Mouse (Mus musculus): ENCODE data around the gene Lamc1. TPM values are rescaled to one million over a fixed set of nuclear protein-coding genes. Genes with fewer than 3 reads are reported as not detected.
A peak's percentile ranks its signal among the peaks of the same experiment; 100 is the strongest.

Gene Lamc1
- total and polyA plus RNA-seq, 3 experiments, result 13.1 to 174 (median 32.4) TPM

- H3K4me3 ChIP-seq (ENCODE audit: control insufficient read depth in 1 of 2, insufficient read depth in 1 of 2, low read depth in 2 of 2, low read length in 2 of 2), result no peak overlapping the region
- H3K4me1 ChIP-seq (ENCODE audit: control insufficient read depth in 1 of 2, insufficient read depth in 2 of 2, low read length in 2 of 2), result peaks cover 0 to 4% of the 10 kb centered on the region in 2 experiments; a peak in 2 of 4 replicates
- no peaks in the 10 kb centered on the region for H3K9me3 ChIP-seq (replicated peaks; ENCODE audit: insufficient read depth, low read length)
- H3K27ac ChIP-seq (ENCODE audit: control insufficient read depth, low read depth, low read length), result no peak overlapping the region
- H3K9ac ChIP-seq (ENCODE audit: control insufficient read depth, low read depth, low read length, poor library complexity, severe bottlenecking), result no peak overlapping the region
- H3K79me2 ChIP-seq (ENCODE audit: control insufficient read depth, insufficient read depth, low read length, poor library complexity), result no peaks in the 10 kb centered on the region
- no peak for TF ChIP-seq CHD2 (IDR thresholded peaks at IDR 0.05; ENCODE audit: low read length)
- TF ChIP-seq MAX (IDR thresholded peaks at IDR 0.05; ENCODE audit: low read length), result no peak
- no peak for TF ChIP-seq SMC3 (IDR thresholded peaks at IDR 0.05; ENCODE audit: low read depth, low read length)
- TF ChIP-seq TBP (IDR thresholded peaks at IDR 0.05; ENCODE audit: low read depth, low read length), result no peak
- no peak for TF ChIP-seq MEF2A (IDR thresholded peaks at IDR 0.05; ENCODE audit: extremely low read depth, insufficient replicate concordance, low read depth, low read length, poor library complexity, severe bottlenecking)
- no peak for TF ChIP-seq POLR2A (IDR thresholded peaks at IDR 0.05; ENCODE audit: control insufficient read depth in 1 of 2, insufficient read depth in 1 of 2, low read depth in 1 of 2, low read length in 2 of 2, poor library complexity in 1 of 2)
- no peak for TF ChIP-seq RCOR1 (IDR thresholded peaks at IDR 0.05; ENCODE audit: low read depth, low read length)
- TF ChIP-seq MXI1 (IDR thresholded peaks at IDR 0.05; ENCODE audit: low read depth, low read length), result no peak
- no peak for TF ChIP-seq USF2 (IDR thresholded peaks at IDR 0.05; ENCODE audit: borderline replicate concordance in 1 of 2, insufficient read depth in 1 of 2, low read depth in 1 of 2, low read length in 2 of 2)
- TF ChIP-seq GABPA (IDR thresholded peaks at IDR 0.05; ENCODE audit: low read depth, low read length), result no peak
- no peak for TF ChIP-seq NRF1 (IDR thresholded peaks at IDR 0.05; ENCODE audit: insufficient read depth, low read depth, low read length, poor library complexity, severe bottlenecking)
- peak; percentile 24 for DNase-seq (ENCODE audit: low read depth, low spot score)
- no peaks in the 10 kb centered on the region for H3K27me3 ChIP-seq (ENCODE audit: control insufficient read depth in 1 of 2, insufficient read depth in 2 of 2, low read length in 2 of 2)
- peaks cover 0 to 15% of the 10 kb centered on the region in 2 experiments; a peak in 2 of 4 replicates for H3K36me3 ChIP-seq (ENCODE audit: control insufficient read depth in 1 of 2, insufficient read depth in 2 of 2, low read length in 2 of 2)
Observed at GRCm38 (mm10) chr1:153252540-153253210, 79.9 kb downstream of the Lamc1 start.

- H3K27me3 ChIP-seq (ENCODE audit: control insufficient read depth in 1 of 2, insufficient read depth in 2 of 2, low read length in 2 of 2), result no peaks in the 10 kb centered on the region
- no peak overlapping the region for H3K9ac ChIP-seq (ENCODE audit: control insufficient read depth, low read depth, low read length, poor library complexity, severe bottlenecking)
- no peak overlapping the region for H3K27ac ChIP-seq (ENCODE audit: control insufficient read depth, low read depth, low read length)
- peaks cover 0 to 4% of the 10 kb centered on the region in 2 experiments; a peak in 2 of 4 replicates for H3K4me1 ChIP-seq (ENCODE audit: control insufficient read depth in 1 of 2, insufficient read depth in 2 of 2, low read length in 2 of 2)
- H3K9me3 ChIP-seq (replicated peaks; ENCODE audit: insufficient read depth, low read length), result no peaks in the 10 kb centered on the region
- TF ChIP-seq MXI1 (IDR thresholded peaks at IDR 0.05; ENCODE audit: low read depth, low read length) (no peak), CTCF (IDR thresholded peaks at IDR 0.05 in 2 of 3, conservative IDR thresholded peaks at IDR 0.05 in 1 of 3; ENCODE audit: control insufficient read depth in 1 of 3, insufficient read depth in 1 of 3, low read depth in 2 of 3, low read length in 3 of 3, poor library complexity in 1 of 3, severe bottlenecking in 1 of 3) (no peak), CHD2 (IDR thresholded peaks at IDR 0.05; ENCODE audit: low read length) (no peak), MAX (IDR thresholded peaks at IDR 0.05; ENCODE audit: low read length) (no peak), EP300 (IDR thresholded peaks at IDR 0.05; ENCODE audit: low read depth in 1 of 2, low read length in 2 of 2) (no peak), POLR2AphosphoS5 (IDR thresholded peaks at IDR 0.05; ENCODE audit: borderline replicate concordance, low read depth, low read length) (no peak), ZC3H11A (IDR thresholded peaks at IDR 0.05; ENCODE audit: low read depth, low read length) (no peak), USF1 (IDR thresholded peaks at IDR 0.05; ENCODE audit: low read depth, low read length) (no peak), ETS1 (IDR thresholded peaks at IDR 0.05; ENCODE audit: low read depth, low read length) (no peak), MAFK (IDR thresholded peaks at IDR 0.05; ENCODE audit: borderline replicate concordance, low read depth, low read length) (no peak), ELF1 (IDR thresholded peaks at IDR 0.05; ENCODE audit: low read depth, low read length) (no peak), SIN3A (IDR thresholded peaks at IDR 0.05; ENCODE audit: low read length) (no peak)
- H3K36me3 ChIP-seq (ENCODE audit: control insufficient read depth in 1 of 2, insufficient read depth in 2 of 2, low read length in 2 of 2), result peaks cover 0 to 15% of the 10 kb centered on the region in 2 experiments; a peak in 2 of 4 replicates
- no peaks in the 10 kb centered on the region for H3K79me2 ChIP-seq (ENCODE audit: control insufficient read depth, insufficient read depth, low read length, poor library complexity)
- no peak for DNase-seq (ENCODE audit: low read depth, low spot score)
- H3K4me3 ChIP-seq (ENCODE audit: control insufficient read depth in 1 of 2, insufficient read depth in 1 of 2, low read depth in 2 of 2, low read length in 2 of 2), result no peak overlapping the region
Observed at GRCm38 (mm10) chr1:153251590-153252206, 80.9 kb downstream of the Lamc1 start.

Measured in MEL (cell line).